Mouse (Mus musculus) c-Kit-positive CD71-positive TER-119-positive erythroid progenitor cells, embryonic 14.5 days (primary cell): ENCODE results near the gene Sec11a.
A peak's percentile ranks its signal among the peaks of the same experiment; 100 is the strongest.
"Not testable (repeated sequence)": the region's sequence is repeated elsewhere in the genome, so short reads cannot be mapped to it uniquely, and the experiment has no call there.

Source experiments
- DNase-seq: peaks from one replicate; pipeline ENCODE4 v3.0.0-alpha.2; 2013; ENCODE audit warnings: low spot score

Sec11a gene

GRCm38 (mm10) chr7:80947445-80948350 lies at the start of gene Sec11a:
Gene Sec11a (minus strand): TSS chr7:80947780.
- peak; percentile 88 for DNase-seq

- DNase-seq = peak; percentile 29
Observed at GRCm38 (mm10) chr7:80995266-80996146, 47.9 kb upstream of the Sec11a start.

GRCm38 (mm10) chr7:80994663-80995005 lies 47.1 kb upstream of the Sec11a start:
- DNase-seq = peak; percentile 36

- no peak for DNase-seq
Observed at GRCm38 (mm10) chr7:80993834-80994662, 46.5 kb upstream of the Sec11a start.

GRCm38 (mm10) chr7:80992980-80993833 lies 45.6 kb upstream of the Sec11a start, which contains the start of gene Zfp592:
Gene Zfp592 (plus strand): TSS chr7:80993681.
- DNase-seq = peak; percentile 65

GRCm38 (mm10) chr7:80992631-80992979 lies 45.0 kb upstream of the Sec11a start:
- DNase-seq = no peak

- no peak for DNase-seq
Observed at GRCm38 (mm10) chr7:80992063-80992462, 44.5 kb upstream of the Sec11a start.

- no peak for DNase-seq
Observed at GRCm38 (mm10) chr7:80991589-80991988, 44.0 kb upstream of the Sec11a start.

- DNase-seq = no peak
Observed at GRCm38 (mm10) chr7:80990276-80990675, 42.7 kb upstream of the Sec11a start.

- peak; percentile 40 for DNase-seq
Observed at GRCm38 (mm10) chr7:80987805-80988625, 40.4 kb upstream of the Sec11a start.

- peak; percentile 48 for DNase-seq
Observed at GRCm38 (mm10) chr7:80986458-80987187, 39.0 kb upstream of the Sec11a start.

- DNase-seq = no peak
Observed at GRCm38 (mm10) chr7:80980566-80980965, 33.0 kb upstream of the Sec11a start.

GRCm38 (mm10) chr7:80973638-80974015 lies 26.0 kb upstream of the Sec11a start:
- not testable (repeated sequence) for DNase-seq

GRCm38 (mm10) chr7:80972920-80973637 lies 25.5 kb upstream of the Sec11a start:
- not testable (repeated sequence) for DNase-seq

GRCm38 (mm10) chr7:80972082-80972481 lies 24.5 kb upstream of the Sec11a start:
- no peak for DNase-seq

- DNase-seq = no peak
Observed at GRCm38 (mm10) chr7:80971419-80971818, 23.8 kb upstream of the Sec11a start.

- DNase-seq = no peak
Observed at GRCm38 (mm10) chr7:80970913-80971312, 23.3 kb upstream of the Sec11a start.

GRCm38 (mm10) chr7:80962799-80963198 lies 15.2 kb upstream of the Sec11a start:
- DNase-seq = no peak

GRCm38 (mm10) chr7:80959003-80959402 lies 11.4 kb upstream of the Sec11a start:
- peak; percentile 47 for DNase-seq
